1 mouse cellular context compared by ENCODE assay signal in genomic region chr17:23828271-23829001, GRCm38 (mm10).
TF ChIP-seq lines count a peak whose summit lies in the region.

No protein-coding gene starts in this region.

TF ChIP-seq in MEL, 35 proteins besides CTCF, POLR2A, EP300 and RAD21:
- TF ChIP-seq POLR2AphosphoS2 (IDR thresholded peaks at IDR 0.05; ENCODE audit: low read length) (no peak; the same call in 1 of the 2 replicates), MAX (IDR thresholded peaks at IDR 0.05; ENCODE audit: low read length) (no peak), UBTF (IDR thresholded peaks at IDR 0.05; ENCODE audit: borderline replicate concordance, insufficient read depth, low read depth, low read length) (no peak), MXI1 (IDR thresholded peaks at IDR 0.05; ENCODE audit: low read depth, low read length) (no peak), USF2 (IDR thresholded peaks at IDR 0.05; ENCODE audit: borderline replicate concordance in 1 of 2, insufficient read depth in 1 of 2, low read depth in 1 of 2, low read length in 2 of 2) (no peak), ZMIZ1 (IDR thresholded peaks at IDR 0.05; ENCODE audit: low read depth, low read length) (no peak), MYC (IDR thresholded peaks at IDR 0.05; ENCODE audit: low read depth, low read length) (no peak), MAFK (IDR thresholded peaks at IDR 0.05; ENCODE audit: borderline replicate concordance, low read depth, low read length) (no peak), ETS1 (IDR thresholded peaks at IDR 0.05; ENCODE audit: low read depth, low read length) (no peak), SMC3 (IDR thresholded peaks at IDR 0.05; ENCODE audit: low read depth, low read length) (no peak), ZC3H11A (IDR thresholded peaks at IDR 0.05; ENCODE audit: low read depth, low read length) (no peak), GABPA (IDR thresholded peaks at IDR 0.05; ENCODE audit: low read depth, low read length) (no peak), ZNF384 (IDR thresholded peaks at IDR 0.05; ENCODE audit: low read depth, low read length) (no peak), TBP (IDR thresholded peaks at IDR 0.05; ENCODE audit: low read depth, low read length) (0 out of 2 replicates have a peak, but pooled peaks have one; percentile 17), USF1 (IDR thresholded peaks at IDR 0.05; ENCODE audit: low read depth, low read length) (no peak), TCF12 (IDR thresholded peaks at IDR 0.05; ENCODE audit: low read depth, low read length) (no peak), HCFC1 (IDR thresholded peaks at IDR 0.05; ENCODE audit: low read depth, low read length) (no peak), KAT2A (conservative IDR thresholded peaks at IDR 0.05; ENCODE audit: low read depth, low read length) (no peak; the same call in 1 of the 2 replicates), NELFE (IDR thresholded peaks at IDR 0.05; ENCODE audit: low read depth, low read length) (peak; percentile 10; the same call in 1 of the 2 replicates), MEF2A (IDR thresholded peaks at IDR 0.05; ENCODE audit: extremely low read depth, insufficient replicate concordance, low read depth, low read length, poor library complexity, severe bottlenecking) (no peak), MAZ (IDR thresholded peaks at IDR 0.05; ENCODE audit: low read depth, low read length) (no peak), SIN3A (IDR thresholded peaks at IDR 0.05; ENCODE audit: low read length) (0 out of 2 replicates have a peak, but pooled peaks have one; percentile 0), E2F4 (IDR thresholded peaks at IDR 0.05; ENCODE audit: borderline replicate concordance, low read depth, low read length) (no peak), CHD1 (IDR thresholded peaks at IDR 0.05; ENCODE audit: low read depth, low read length) (no peak), GATA1 (IDR thresholded peaks at IDR 0.05; ENCODE audit: low read depth, low read length) (no peak), ELF1 (IDR thresholded peaks at IDR 0.05; ENCODE audit: low read depth, low read length) (no peak)
